Mouse (Mus musculus): ENCODE data around the gene Nudt17.
"Not testable (repeated sequence)": the region's sequence is repeated elsewhere in the genome, so short reads cannot be mapped to it uniquely, and the experiment has no call there.

Gene Nudt17

DNA sequence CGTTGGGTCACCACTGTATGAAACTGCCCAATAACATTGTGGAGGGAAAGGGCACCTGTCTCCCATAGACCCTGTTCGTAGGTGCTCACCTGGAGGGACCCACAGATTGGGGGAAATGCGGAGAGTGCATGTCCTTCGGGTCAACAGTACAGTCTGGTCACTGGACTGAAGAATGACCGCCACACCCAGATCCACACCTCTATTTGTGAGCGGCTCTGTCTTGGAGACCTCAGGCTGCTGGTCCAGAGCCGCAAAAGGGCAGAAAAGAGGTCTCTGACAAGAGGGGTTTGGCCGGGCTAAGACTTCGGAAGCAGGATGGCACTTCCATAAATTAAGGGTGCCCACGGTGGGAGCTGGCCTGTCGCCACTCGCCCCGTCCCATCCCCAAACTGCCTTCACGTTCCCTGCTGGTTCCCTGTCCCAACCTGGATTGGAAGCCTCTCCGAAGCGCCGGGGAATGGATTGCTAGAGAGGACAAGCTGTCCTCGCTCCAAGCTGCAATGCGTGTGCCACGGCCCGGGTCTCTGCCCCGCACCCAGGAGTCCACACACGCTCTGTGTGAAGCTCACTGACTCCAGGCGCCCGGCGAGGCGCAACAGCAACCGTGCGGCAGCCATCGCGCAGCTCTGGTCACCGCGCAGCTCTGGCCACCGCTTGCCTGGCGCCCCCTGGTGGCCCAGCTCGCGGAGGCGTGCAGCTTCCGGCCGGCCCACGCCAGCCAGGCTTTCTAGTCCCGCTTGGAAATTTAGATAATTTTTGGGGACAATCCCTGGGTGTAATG lies at the start of gene Nudt17:
Gene Nudt17, minus strand, starts transcription at position 660 of the 781 bp plus-strand sequence.
- peak; percentile 85 for DNase-seq

DNA sequence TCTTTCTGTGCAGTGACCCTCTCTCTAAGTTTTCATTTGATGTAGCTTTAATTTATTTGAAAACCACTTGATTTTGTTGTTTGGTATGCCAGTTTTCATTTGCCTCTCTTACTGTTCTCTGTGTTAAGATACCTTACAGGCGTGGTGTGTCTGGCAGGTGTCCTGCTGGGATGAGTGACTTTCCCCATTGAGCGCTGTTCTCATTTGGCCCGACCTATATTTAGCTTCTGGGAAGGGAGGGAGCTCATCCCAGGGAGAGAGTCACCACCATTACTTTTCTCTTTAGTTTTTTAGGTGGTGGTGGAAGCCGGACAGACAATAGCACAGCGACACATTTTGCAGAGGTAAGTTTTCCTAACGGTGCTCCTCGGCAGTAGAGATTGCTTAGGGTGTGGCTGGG lies 49.3 kb upstream of the Nudt17 start:
- DNase-seq, result peak; percentile 35

DNA sequence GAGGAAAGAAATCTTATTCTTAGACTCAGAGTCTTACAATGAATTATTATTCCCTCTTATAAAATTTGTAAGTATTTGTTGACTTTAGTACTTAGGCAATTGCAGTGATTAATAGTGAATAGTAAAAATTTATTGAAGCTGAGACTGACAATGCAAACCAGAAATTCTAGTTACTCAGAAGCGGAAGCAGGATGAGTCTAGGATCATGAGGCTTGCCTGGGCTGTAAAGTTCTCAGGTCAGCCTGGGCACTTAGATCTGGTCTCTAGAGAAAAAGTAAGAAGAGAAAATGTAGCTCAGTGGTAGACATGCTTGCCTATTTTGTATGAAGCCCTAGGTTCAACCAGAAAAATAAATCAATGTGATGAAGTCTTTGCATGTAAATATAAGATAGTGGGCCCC lies 47.6 kb upstream of the Nudt17 start:
- DNase-seq, result no peak

DNA sequence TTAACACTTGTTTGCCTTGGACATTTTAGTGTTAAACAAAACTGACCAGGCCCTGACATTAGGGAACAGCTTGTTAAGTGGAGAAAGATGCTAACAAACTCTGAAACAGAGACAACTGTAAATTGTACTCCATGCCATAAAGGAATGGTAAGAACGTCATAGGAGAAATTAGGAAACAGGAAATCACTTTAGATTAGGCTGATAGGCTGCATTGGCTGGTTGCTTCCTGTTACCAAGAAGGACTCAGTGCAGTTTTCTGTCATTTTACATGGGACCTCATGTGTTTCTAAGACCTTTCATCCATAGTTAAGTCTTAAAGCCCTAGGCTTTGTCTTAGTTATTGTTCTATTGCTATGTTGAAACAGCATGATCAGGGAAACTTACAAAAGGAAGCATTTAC lies 38.5 kb upstream of the Nudt17 start:
- no peak for DNase-seq

DNA sequence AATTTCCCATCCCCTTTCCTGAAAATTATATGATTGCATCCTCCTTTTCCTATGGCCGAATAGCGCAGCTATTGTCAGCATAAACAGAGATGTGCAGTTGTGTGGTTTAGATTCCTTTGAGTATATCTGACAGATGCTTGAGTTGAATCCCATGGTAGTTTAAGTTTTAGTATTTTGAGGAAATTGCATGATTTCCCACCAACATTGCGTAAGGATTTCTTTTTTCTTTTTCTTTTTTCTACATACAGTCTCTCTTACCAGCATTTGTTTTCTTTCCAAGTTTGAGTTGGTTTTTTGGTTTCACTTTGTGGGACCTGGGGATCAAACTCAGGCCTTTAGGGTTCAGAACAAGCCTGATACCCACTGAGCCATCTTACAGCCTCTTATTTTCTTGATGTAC lies 36.0 kb upstream of the Nudt17 start:
- no peak for DNase-seq

DNA sequence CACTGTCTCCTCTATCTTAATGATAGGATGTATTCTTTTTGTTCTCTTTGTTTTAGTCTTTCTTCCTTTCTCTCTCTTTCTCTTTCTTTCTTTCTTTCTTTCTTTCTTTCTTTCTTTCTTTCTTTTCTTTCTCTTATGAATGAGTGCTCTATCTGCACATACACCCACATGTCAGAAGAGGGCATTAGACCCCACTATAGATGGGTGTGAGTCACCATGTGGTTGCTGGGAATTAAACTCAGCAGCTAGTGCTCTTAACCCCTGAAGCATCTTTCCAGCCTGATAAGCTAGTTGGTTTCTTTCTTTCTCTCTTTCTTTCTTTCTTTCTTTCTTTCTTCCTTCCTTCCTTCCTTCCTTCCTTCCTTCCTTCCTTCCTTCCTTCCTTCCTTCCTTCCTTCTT lies 31.9 kb upstream of the Nudt17 start:
- not testable (repeated sequence) for DNase-seq

DNA sequence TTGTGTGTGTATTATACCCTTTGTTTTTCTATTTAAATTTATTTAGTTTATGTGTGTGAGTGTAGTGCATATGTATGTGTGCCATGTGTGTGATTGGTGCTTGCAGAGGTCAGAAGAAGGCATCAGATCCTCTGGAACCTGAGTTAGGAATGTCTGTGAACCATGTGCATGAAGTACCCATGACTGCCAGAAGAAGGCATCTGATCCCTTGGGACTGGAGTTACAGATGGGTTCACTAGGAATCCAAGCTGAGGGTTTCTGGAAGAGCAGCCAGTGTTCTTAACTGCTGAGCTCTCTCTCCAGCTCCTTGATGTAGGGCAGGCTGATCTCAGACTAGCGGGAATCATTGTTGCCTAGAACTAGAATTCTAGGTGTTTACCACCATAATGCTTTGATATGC lies 29.6 kb upstream of the Nudt17 start:
- no peak for DNase-seq

DNA sequence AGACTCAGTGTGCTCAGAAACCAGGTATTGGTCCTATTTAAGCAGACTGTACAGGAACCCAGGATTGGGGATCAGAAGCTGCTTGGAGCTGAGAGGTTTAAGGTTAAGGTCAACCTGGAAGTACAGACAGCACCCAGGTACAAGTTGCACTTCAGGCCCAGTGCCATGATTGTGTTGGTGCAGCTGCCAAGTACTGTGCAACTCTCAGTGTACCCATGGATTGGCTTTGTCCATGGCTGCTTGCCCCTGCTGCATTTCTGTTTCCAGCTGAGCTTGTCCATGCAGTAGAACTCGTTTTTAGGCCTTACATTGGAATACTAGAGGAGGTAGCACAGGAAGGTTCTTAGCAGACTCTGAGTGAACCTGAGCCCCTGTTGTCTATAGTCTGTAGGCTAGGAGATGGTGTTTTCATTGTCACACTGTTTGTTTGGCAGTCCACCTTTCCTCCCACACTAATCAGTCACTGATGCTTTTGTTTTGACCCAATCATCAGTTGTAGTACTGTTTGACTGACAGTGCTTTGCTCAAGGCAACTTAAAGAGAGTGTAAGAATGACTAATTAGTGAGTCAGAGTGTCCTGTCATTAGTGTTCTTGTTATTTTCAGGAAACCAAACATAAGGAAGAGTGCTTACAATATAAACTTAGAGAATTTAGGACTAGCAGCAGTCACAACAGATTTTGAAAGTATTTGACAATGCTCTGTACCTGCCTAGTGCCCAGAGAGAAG lies 28.8 kb upstream of the Nudt17 start:
- DNase-seq, result no peak

DNA sequence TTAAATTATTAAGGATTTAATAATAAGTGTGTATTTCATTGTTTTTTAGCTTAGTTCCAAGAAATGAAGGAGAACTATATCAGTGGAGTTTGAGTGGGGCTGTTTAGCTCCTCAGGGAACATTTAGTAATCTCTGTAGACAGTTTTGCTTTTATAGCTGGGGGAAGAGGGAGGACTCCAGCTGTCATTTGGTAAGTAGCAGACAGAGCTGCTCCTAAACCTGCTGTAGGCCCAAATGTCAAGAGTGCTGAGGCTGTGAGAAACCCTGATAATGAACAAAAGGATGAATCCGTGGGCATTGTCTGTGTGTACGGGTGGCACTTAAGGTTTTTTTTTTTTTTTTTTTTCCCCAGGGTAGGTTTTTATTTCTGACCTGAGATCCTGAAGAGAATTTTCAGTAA lies 26.8 kb upstream of the Nudt17 start:
- DNase-seq, result no peak

DNA sequence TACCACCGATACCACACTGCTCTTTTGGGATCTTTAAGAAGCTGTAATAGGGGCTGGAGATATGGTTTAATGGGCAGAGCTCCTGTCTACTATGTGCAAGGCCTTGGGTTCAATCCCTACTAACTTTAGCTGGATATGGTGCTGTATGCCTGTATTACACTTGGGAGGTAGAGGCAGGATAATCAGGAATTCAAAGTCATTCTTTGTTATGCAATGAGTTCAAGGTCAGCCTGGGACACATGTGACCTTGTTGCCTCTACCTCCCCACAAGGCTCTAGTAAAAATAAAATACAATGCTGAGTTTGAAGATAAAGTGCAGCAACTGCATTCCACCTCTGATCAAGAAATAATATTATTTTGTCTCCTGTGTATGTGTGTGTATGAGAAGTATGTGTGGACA lies 25.6 kb upstream of the Nudt17 start:
- no peak for DNase-seq

DNA sequence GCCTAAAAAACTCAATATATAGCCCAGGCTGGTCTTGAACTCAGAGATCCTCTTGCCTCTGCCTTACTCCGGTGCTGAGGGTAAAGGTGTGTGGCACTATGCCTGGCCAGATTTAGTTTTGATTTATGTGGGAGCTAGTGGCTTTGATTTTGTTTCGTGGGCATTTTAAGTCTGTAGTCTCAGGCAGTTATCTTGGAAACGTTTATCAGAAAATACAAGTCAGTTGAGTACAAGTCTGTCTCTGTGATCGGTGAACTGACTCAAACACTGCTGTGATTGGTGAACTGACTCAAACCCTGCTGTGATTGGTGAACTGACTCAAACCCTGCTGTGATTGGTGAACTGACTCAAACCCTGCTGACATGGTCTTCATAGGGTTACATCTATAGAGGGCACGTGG lies 22.4 kb upstream of the Nudt17 start:
- no peak for DNase-seq

DNA sequence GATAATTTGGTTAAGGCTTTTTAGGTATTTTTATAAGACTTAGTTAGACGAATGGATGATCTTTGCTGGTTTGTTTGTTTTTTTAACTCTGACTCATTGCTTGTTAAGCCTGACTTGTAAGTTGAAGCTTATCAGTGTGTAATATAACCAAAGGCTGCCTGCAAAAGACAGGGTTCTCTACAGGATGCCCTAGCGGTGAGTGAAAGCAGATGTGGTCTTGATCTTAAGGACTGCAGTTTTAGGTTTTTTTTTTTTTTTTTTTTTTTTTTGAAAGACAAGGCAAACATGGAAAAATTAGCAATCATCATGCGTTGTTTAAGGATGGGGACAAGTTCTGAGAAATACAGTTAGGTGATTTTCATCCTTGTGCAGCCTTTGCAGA lies 21.0 kb upstream of the Nudt17 start:
- no peak for DNase-seq

DNA sequence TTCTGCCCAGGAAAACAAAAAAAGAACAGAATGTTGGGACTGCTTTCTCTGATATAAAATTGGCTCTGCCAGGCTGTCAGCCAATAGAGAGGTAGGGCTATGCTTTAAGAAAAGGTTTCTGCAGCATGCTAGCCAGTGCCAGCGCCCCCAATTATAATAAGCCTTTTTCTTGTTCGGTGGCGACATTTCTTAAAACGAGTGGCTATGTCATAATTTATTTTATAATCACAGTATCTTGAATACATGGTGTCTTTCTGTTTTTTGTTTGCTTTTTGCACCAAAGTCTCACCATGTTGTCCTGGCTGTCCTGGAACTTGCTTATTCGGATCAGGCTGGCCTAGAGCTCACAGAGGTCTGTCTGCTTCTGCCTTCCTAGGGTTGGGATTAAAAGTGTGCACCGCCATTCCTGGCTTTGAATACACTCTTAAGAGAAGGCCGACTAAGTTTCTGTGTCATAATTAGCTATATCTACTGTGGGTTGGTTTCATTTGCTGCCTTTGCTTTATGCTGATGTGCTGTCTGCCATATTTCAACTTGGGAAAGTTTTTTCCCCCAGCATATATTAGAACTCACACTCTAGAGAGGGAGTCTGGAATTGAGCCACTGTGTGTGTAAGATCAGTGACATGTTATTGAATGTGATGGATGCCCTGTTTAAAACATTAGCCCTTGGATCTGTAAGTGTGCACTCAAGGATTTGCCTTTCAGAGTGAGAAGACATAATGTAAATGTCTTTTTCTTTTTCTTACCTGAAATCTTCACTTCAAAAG lies 20.5 kb upstream of the Nudt17 start:
- DNase-seq, result no peak

DNA sequence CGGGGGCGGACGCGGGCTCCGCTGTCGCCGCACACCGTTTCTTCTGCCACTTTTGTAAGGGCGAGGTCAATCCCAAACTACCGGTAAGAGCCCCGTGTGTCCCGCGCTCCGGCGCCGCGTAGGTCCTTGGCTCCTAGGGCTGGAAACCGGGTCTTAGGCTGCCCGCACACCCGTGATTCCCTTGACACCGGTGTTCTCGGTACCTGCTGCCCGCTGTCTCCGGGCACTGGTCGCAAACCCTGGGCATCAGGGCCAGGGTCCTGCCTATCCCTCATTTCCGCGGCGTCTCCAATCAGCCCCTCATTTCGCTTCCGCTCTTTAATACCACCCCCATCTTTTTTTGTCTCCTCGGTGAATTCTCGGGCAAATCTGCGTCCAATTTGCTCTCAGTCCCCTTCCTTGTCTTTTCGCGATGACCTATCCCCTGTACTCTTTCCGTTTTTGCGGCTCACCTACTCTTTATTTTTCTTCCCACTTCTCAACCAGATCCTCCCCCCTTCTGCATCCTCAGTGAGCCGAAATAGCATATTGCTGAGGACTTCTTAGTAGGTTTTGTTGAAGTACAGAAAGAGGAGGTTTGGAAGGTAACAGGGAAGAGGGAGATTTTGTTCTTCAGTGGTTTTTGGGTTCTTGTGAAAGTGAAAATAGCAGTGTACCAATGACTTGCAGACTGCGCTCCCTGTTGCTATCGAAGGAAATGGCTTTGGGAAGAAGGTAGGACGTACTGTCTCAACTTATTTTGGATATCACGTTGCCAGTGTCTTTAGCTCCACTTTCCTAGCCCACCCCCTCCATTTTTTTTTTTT lies 19.7 kb upstream of the Nudt17 start:
- DNase-seq, result no peak

DNA sequence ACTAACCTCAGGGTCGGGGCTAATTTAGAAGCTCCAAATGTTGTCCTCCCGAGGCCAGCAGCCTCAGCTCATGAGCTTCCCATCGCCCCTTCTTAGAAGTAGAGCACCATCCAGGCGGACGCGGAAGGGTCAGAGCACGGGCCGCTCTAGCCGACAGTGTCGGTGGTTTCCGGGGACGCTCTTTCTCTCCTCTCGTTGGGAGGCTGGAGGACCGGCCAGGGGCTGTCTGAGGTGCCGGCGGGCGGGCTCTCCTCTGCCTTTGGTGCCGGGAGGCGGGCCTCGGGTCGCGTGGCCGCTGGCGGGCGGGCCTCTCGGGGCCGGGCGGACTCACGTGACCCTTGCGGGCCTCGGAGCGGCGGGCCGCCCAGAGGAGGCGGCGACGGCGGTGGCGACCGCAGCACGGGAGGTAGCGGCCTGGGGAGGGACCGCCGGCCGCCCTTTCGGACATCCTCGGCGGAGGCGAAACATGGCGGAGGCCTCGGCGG lies 19.0 kb upstream of the Nudt17 start, which contains the start of the genes Polr3c and Rnf115:
Gene Polr3c, minus strand, starts transcription at position 286 of the 485 bp plus-strand sequence.
Gene Rnf115, plus strand, starts transcription at position 322 of the 485 bp plus-strand sequence.
- DNase-seq, result peak; percentile 95

DNA sequence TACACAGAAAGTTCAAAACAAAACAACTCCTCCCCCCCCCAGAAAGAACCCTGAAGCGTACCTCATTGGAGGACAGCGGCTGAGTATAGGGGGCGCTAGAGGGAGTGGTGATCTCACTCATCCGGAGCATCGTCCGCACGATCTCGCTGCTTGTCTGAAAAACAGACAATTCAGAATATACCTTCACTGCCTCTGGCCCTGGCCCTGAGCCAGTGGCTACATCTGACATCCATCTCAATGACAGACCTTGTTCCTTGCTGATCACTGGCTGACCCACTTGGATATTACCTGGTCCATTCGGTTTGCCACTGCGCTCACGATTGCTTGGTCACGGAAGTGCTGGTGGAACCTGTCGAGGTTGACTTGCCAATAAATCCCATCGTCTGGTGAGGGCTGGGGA lies 10.8 kb upstream of the Nudt17 start:
- DNase-seq, result peak; percentile 83

DNA sequence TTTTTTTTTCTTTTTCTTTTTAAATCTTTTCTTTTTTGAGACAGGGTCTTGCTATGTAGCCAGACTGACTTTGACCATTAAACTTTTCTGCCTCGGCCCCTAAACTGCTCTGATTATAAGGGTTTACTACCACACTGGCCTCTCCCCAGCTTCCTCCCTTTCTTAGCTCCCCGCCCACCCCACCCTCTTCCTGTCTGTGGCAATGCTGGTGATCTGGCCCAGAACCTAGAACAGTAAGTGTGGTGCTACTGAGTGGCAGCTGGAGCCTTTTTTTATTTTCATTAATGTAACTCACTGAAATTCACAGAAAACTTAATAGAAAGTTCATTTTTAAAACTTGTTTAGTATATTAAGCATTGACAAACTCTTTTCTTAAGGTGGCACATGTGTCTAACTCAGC lies 7.5 kb upstream of the Nudt17 start:
- DNase-seq, result no peak

DNA sequence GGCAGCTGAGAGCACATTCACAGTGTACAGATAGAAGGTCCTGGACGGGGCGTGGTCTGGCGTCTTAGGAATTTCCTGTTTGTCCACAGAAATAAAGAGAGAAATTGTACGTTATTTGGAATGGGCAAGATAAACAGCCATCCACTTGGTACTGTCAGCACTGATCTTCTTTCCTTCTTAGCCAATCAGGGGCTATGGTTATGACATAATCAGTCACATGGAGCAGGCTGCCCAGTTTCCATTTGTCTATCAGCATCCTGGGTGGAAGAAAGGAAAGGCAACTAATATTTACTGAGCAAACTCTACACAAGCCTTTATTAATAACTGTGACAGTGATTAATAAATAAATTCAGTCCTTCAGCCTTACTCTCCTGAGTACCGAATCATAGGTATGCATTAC lies 5.9 kb upstream of the Nudt17 start:
- no peak for DNase-seq

DNA sequence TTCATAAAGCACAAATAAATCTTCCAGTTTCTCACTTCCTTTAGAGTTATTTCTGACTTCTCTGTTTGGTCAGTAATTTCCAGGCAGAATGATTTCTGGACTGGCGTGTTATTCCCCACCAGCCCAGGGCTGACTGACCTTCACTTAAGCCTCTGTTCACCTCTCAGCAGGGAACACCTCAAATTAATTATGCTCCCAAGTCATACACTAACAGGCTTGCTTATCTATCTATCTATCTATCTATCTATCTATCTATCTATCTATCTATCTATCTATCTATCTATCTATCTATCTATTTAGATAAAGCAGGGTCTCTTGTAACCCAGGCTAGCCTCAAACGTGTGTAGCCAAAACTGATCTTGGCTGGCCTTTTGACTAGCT lies 312 bp upstream of the Nudt17 start:
- no peak for DNase-seq

DNA sequence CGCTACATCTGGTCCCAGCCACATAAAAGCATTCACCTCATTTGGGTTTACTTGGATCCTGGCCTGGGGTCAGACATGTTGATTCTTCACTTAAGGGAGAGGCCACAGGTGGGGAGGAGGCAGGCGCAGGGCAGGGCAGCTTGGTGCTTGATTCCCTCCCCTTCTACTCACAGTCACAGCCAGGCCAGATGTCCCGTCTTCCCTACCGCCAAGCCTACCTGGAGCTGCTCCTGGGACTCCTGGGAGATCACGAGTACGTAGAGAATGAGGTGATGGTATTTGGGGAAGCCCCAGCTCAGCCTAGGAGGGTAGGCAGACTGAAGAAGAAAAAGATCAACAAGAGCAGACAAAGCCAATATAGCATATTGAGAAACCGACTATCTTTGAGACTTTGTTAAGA lies 1.4 kb downstream of the Nudt17 start:
- no peak for DNase-seq

DNA sequence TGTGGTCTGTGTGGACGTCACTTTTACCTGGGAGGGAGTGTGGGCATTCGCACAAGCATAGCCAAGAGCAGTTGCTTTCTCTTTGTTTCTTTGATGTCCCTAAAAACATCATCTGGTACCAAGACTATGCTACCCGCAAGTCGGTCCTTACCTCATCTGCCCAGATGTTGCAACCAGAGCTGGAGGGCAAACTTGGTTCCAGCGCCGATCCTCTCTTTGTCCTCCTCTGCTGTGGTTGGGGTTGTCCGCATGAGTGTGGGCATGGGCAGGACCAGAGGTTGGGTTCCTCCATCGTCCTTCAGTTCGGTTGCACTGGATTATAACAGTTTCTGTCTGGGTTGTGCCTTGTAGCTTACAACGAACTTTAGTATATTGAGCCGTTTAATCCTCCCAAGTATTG lies 2.1 kb downstream of the Nudt17 start:
- DNase-seq, result no peak

DNA sequence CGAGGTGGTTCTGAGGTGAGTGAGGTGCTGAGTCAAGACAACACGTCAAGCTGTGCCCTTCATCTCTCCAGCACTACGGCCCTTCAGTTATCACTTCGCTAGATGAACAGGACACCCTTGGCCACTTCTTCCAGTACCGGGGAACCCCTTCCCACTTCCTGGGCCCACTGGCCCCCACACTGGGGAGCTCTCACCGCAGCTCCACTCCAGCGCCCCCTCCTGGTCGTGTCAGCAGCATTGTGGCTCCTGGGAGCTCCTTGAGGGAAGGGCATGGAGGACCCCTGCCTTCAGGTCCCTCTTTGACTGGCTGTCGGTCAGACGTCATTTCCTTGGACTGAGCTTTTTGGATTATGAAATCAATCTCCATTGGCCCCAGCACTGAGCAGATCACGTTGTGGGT lies 3.6 kb downstream of the Nudt17 start:
- no peak for DNase-seq

DNA sequence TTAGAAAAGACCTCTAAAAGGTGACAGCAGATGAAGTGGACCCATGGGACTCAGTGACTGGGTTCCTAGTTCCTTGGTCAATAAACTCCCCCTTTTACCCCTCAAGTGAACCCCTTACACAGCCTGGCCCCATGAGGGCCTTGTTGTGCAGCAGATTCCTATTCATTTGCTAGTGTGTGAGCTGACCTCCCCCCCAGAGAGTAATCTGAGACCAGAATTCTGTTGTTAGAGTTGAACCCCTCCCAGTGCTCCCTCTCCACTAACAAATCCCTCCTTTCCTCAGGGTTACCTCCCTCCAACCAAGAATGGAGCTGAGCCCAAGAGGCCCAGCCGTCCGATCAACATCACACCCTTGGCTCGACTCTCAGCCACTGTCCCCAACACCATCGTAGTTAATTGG lies 7.4 kb downstream of the Nudt17 start:
- no peak for DNase-seq

Data from cerebellum, adult 8-10 months (tissue).